8 mouse cellular contexts compared by ENCODE assay signal in the genomic region with DNA sequence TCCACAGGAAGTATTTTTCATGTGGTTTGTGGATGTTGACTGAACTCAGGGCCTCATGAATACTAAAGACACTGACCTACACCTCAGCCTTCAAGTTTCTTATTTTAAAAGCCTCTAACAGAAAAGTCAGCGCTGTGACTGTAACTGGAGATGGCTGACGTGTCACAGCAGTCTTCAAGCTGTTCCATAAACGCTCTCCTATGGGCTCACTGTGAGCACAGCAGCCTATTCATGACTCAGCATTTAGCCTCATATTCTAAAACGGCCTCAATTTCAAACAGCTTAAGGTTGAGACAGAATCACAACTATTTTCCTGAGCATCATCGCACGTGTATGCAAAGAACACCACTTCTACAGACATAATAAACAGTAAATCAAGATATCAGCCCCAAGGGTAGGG. TPM values are rescaled to one million over a fixed set of nuclear protein-coding genes. Genes with fewer than 3 reads are reported as not detected.
DNase-seq lines count a peak whose midpoint lies in the region; ATAC-seq and TF ChIP-seq lines count a peak whose summit lies in the region.

No protein-coding gene starts in this region.

- peak; percentile 56 for DNase-seq in lung, embryonic 14.5 days
- no peak for DNase-seq in lung, postnatal 25 days (ENCODE audit: low spot score)
- peak; percentile 64 for DNase-seq in embryonic facial prominence, embryonic 14.5 days (ENCODE audit: low spot score)
- no peak for DNase-seq in left cerebral cortex, postnatal 4 days
- no peak for DNase-seq in adrenal gland, postnatal 14 days

- H3K27me3 ChIP-seq in forebrain, embryonic 13.5 days: no peaks in the 10 kb centered on the region
- H3K27me3 ChIP-seq in forebrain, embryonic 15.5 days: no peaks in the 10 kb centered on the region
- H3K27me3 ChIP-seq in lung, embryonic 14.5 days (ENCODE audit: insufficient read depth, low read length): no peaks in the 10 kb centered on the region
- no peaks in the 10 kb centered on the region for H3K27me3 ChIP-seq in embryonic facial prominence, embryonic 14.5 days (replicated peaks; ENCODE audit: control insufficient read depth, insufficient read depth, low read length)
- no peaks in the 10 kb centered on the region for H3K27me3 ChIP-seq in megakaryocyte, embryonic 14.5 days (replicated peaks)

- TF ChIP-seq CTCF in lung, embryonic 14.5 days (IDR thresholded peaks at IDR 0.05; ENCODE audit: low read depth): no peak

- H3K36me3 ChIP-seq in forebrain, embryonic 13.5 days (ENCODE audit: poor library complexity, severe bottlenecking): peaks cover 21% of the 10 kb centered on the region
- H3K36me3 ChIP-seq in forebrain, embryonic 15.5 days: peaks cover 14% of the 10 kb centered on the region; the same call in 1 of the 2 replicates
- no peaks in the 10 kb centered on the region for H3K36me3 ChIP-seq in lung, embryonic 14.5 days (ENCODE audit: insufficient read depth)
- peaks cover 7% of the 10 kb centered on the region; the same call in 1 of the 2 replicates for H3K36me3 ChIP-seq in embryonic facial prominence, embryonic 14.5 days (ENCODE audit: control insufficient read depth, insufficient read depth, low read length)
- H3K36me3 ChIP-seq in megakaryocyte, embryonic 14.5 days (replicated peaks; ENCODE audit: low read length): peaks cover 22% of the 10 kb centered on the region

- 67% methylated on average over 6 of the region's 6 CpGs for WGBS in forebrain, embryonic 13.5 days
- WGBS in forebrain, embryonic 15.5 days: 65% methylated on average over 6 of the region's 6 CpGs
- 36% methylated on average over 6 of the region's 6 CpGs for WGBS in lung, embryonic 14.5 days
- 38% methylated on average over 6 of the region's 6 CpGs for WGBS in embryonic facial prominence, embryonic 14.5 days

- intact Hi-C loops in left cerebral cortex, postnatal 4 days (cut with DNase I): no loop called here

- H3K4me3 ChIP-seq in forebrain, embryonic 13.5 days: no peak overlapping the region
- no peak overlapping the region for H3K4me3 ChIP-seq in forebrain, embryonic 15.5 days
- H3K4me3 ChIP-seq in lung, embryonic 14.5 days (ENCODE audit: low read depth, low read length): no peak overlapping the region
- no peak overlapping the region for H3K4me3 ChIP-seq in embryonic facial prominence, embryonic 14.5 days (ENCODE audit: low read depth, low read length)
- peak overlapping the region; percentile 26 for H3K4me3 ChIP-seq in megakaryocyte, embryonic 14.5 days (replicated peaks)

- no peak overlapping the region for H3K4me2 ChIP-seq in forebrain, embryonic 13.5 days
- H3K4me2 ChIP-seq in forebrain, embryonic 15.5 days (replicated peaks): no peak overlapping the region
- H3K4me2 ChIP-seq in lung, embryonic 14.5 days: no peak overlapping the region
- no peak overlapping the region for H3K4me2 ChIP-seq in embryonic facial prominence, embryonic 14.5 days (ENCODE audit: low read depth, low read length)

- peak; percentile 48; the same call in 1 of the 2 replicates for ATAC-seq in forebrain, embryonic 13.5 days
- ATAC-seq in forebrain, embryonic 15.5 days (replicated peaks): no peak
- ATAC-seq in lung, embryonic 14.5 days (ENCODE audit: insufficient read depth): peak; percentile 78
- ATAC-seq in embryonic facial prominence, embryonic 14.5 days (ENCODE audit: low read depth): peak; percentile 67; the same call in 1 of the 2 replicates

- H3K9ac ChIP-seq in forebrain, embryonic 13.5 days: no peak overlapping the region
- H3K9ac ChIP-seq in forebrain, embryonic 15.5 days (replicated peaks): no peak overlapping the region
- H3K9ac ChIP-seq in lung, embryonic 14.5 days: no peak overlapping the region
- no peak overlapping the region for H3K9ac ChIP-seq in embryonic facial prominence, embryonic 14.5 days (ENCODE audit: low read depth, low read length)

- peaks cover 32% of the 10 kb centered on the region for H3K4me1 ChIP-seq in forebrain, embryonic 13.5 days
- peaks cover 29% of the 10 kb centered on the region for H3K4me1 ChIP-seq in forebrain, embryonic 15.5 days
- H3K4me1 ChIP-seq in lung, embryonic 14.5 days (ENCODE audit: insufficient read depth): peaks cover 5% of the 10 kb centered on the region; the same call in 1 of the 2 replicates
- no peaks in the 10 kb centered on the region for H3K4me1 ChIP-seq in embryonic facial prominence, embryonic 14.5 days (ENCODE audit: control insufficient read depth, insufficient read depth, low read length)
- H3K4me1 ChIP-seq in megakaryocyte, embryonic 14.5 days: peaks cover 29% of the 10 kb centered on the region

- H3K9me3 ChIP-seq in forebrain, embryonic 13.5 days (replicated peaks): no peaks in the 10 kb centered on the region
- no peaks in the 10 kb centered on the region for H3K9me3 ChIP-seq in forebrain, embryonic 15.5 days
- no peaks in the 10 kb centered on the region for H3K9me3 ChIP-seq in lung, embryonic 14.5 days (ENCODE audit: low read depth, low read length)
- H3K9me3 ChIP-seq in embryonic facial prominence, embryonic 14.5 days (ENCODE audit: control insufficient read depth, low read length): peaks cover 3% of the 10 kb centered on the region; the same call in 1 of the 2 replicates
- peaks cover 3% of the 10 kb centered on the region; the same call in 1 of the 2 replicates for H3K9me3 ChIP-seq in megakaryocyte, embryonic 14.5 days

- no peak overlapping the region for H3K27ac ChIP-seq in forebrain, embryonic 13.5 days
- H3K27ac ChIP-seq in forebrain, embryonic 15.5 days (replicated peaks): no peak overlapping the region
- no peak overlapping the region for H3K27ac ChIP-seq in lung, embryonic 14.5 days (ENCODE audit: low read depth)
- H3K27ac ChIP-seq in embryonic facial prominence, embryonic 14.5 days (replicated peaks; ENCODE audit: low read depth, low read length): no peak overlapping the region

RNA-seq across cellular contexts. Expression of a gene that starts 11.8 kb away (rescaled TPM):
- polyA plus RNA-seq in forebrain, embryonic 13.5 days (2015; fragmentation: Nextera tagmentation; extraction: Ambion mirVana): 47.4 and 51.2 TPM in 2 replicates
- 54.7 and 58.2 TPM in 2 replicates for polyA plus RNA-seq in forebrain, embryonic 15.5 days (2015; fragmentation: Nextera tagmentation; extraction: Ambion mirVana)
- 17.1 and 19.3 TPM in 2 replicates for polyA plus RNA-seq in lung, embryonic 14.5 days (2014; fragmentation: Nextera tagmentation; extraction: Ambion mirVana)
- 19.2 and 23.4 TPM in 2 replicates for polyA plus RNA-seq in embryonic facial prominence, embryonic 14.5 days (2014; fragmentation: Nextera tagmentation; extraction: Ambion mirVana)
- 4.7 TPM in 1 of 2 replicates, not detected in the other for polyA plus RNA-seq in megakaryocyte, embryonic 14.5 days (2012; ENCODE audit: insufficient read depth, low replicate concordance)
- 10 to 100 TPM; 63.0 to 68.0 TPM for total RNA-seq in left cerebral cortex, postnatal 4 days (2021)
- 16.3 and 18.0 TPM in 2 replicates for total RNA-seq in adrenal gland, postnatal 14 days (2021)

Comparison
In these comparisons a context has a peak if more than half of its experiments do, and no peak if none do; other contexts are left out.
1. DNase-seq: peak in lung, embryonic 14.5 days (single experiment) and embryonic facial prominence, embryonic 14.5 days (single experiment); none in lung, postnatal 25 days (single experiment), left cerebral cortex, postnatal 4 days (single experiment) and adrenal gland, postnatal 14 days (single experiment).